Mouse (Mus musculus): ENCODE measurements at regions not wholly inside any gene's neighbourhood (a gene's known extent, or its start where the extent isn't known, plus 50 kb on each side); places are given as distances from the start of the nearest gene placed in this dataset.

- no peaks in the 10 kb centered on the region for H3K27me3 ChIP-seq (ENCODE audit: control insufficient read depth, insufficient read depth, low read length)
- 88% methylated on average over 5 of the region's 5 CpGs for WGBS
- no peak overlapping the region for H3K9ac ChIP-seq (ENCODE audit: low read depth, low read length)
- no peaks in the 10 kb centered on the region for H3K36me3 ChIP-seq (ENCODE audit: control insufficient read depth, insufficient read depth, low read length)
- H3K4me3 ChIP-seq (ENCODE audit: insufficient read depth, low read depth, low read length), result no peak overlapping the region
- DNase-seq (ENCODE audit: extremely low read depth, low read depth, low spot score), result no peak
- H3K4me1 ChIP-seq (ENCODE audit: control insufficient read depth, insufficient read depth, low read length), result no peaks in the 10 kb centered on the region
- no peak overlapping the region for H3K27ac ChIP-seq (replicated peaks; ENCODE audit: insufficient read depth, low read depth, low read length)
- TF ChIP-seq POLR2A (IDR thresholded peaks at IDR 0.05; ENCODE audit: extremely low read depth, insufficient read depth, low read length), result no peak
- TF ChIP-seq CTCF (IDR thresholded peaks at IDR 0.05; ENCODE audit: low read depth, low read length), result no peak
- H3K79me2 ChIP-seq (ENCODE audit: control insufficient read depth, insufficient read depth, low read length), result no peaks in the 10 kb centered on the region
These were observed 309.6 kb upstream of the Isl1 start for GRCm38 (mm10) chr13:116619105-116619504.

- no peak for DNase-seq (ENCODE audit: extremely low read depth, low read depth, low spot score)
- WGBS, result 87% methylated on average over 4 of the region's 4 CpGs
- Histone ChIP-seq H3K27me3 (ENCODE audit: control insufficient read depth, insufficient read depth, low read length) (no peaks in the 10 kb centered on the region), H3K4me3 (ENCODE audit: insufficient read depth, low read depth, low read length) (no peak overlapping the region), H3K4me1 (ENCODE audit: control insufficient read depth, insufficient read depth, low read length) (no peaks in the 10 kb centered on the region), H3K27ac (replicated peaks; ENCODE audit: insufficient read depth, low read depth, low read length) (no peak overlapping the region), H3K9ac (ENCODE audit: low read depth, low read length) (no peak overlapping the region), H3K36me3 (ENCODE audit: control insufficient read depth, insufficient read depth, low read length) (no peaks in the 10 kb centered on the region), H3K79me2 (ENCODE audit: control insufficient read depth, insufficient read depth, low read length) (no peaks in the 10 kb centered on the region)
- TF ChIP-seq POLR2A (IDR thresholded peaks at IDR 0.05; ENCODE audit: extremely low read depth, insufficient read depth, low read length), result no peak
These were observed 286.9 kb upstream of the Isl1 start for GRCm38 (mm10) chr13:116596346-116596745.

GRCm38 (mm10) chr13:116595512-116595911 lies 286.0 kb upstream of the Isl1 start:
- Histone ChIP-seq H3K4me3 (ENCODE audit: insufficient read depth, low read depth, low read length) (no peak overlapping the region), H3K9ac (ENCODE audit: low read depth, low read length) (no peak overlapping the region), H3K36me3 (ENCODE audit: control insufficient read depth, insufficient read depth, low read length) (no peaks in the 10 kb centered on the region), H3K4me1 (ENCODE audit: control insufficient read depth, insufficient read depth, low read length) (no peaks in the 10 kb centered on the region), H3K27me3 (ENCODE audit: control insufficient read depth, insufficient read depth, low read length) (no peaks in the 10 kb centered on the region), H3K79me2 (ENCODE audit: control insufficient read depth, insufficient read depth, low read length) (no peaks in the 10 kb centered on the region), H3K27ac (replicated peaks; ENCODE audit: insufficient read depth, low read depth, low read length) (no peak overlapping the region)
- no peak for TF ChIP-seq CTCF (IDR thresholded peaks at IDR 0.05; ENCODE audit: low read depth, low read length)
- no peak for TF ChIP-seq POLR2A (IDR thresholded peaks at IDR 0.05; ENCODE audit: extremely low read depth, insufficient read depth, low read length)
- no peak for DNase-seq (ENCODE audit: extremely low read depth, low read depth, low spot score)
- WGBS, result 84% methylated on average over 2 of the region's 2 CpGs

DNA sequence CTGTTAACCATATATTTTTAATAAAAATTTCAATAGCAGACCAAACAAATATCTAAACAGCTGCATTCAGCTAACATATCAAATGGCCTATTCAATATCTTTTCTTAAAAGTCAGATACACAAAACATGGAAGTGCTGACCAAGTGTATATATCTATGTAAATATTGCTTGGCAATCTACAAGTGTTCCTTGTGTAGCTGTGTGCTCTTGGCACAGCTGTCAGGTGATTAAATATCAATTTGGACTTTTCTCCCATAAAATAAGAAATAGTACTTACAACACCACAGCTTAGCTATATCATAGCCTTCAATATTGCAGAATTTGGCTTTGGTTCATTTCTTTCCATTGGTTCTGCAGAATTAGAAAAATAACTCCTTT lies 266.5 kb upstream of the Isl1 start:
- H3K4me1 ChIP-seq (ENCODE audit: control insufficient read depth, insufficient read depth, low read length), result no peaks in the 10 kb centered on the region
- no peak for TF ChIP-seq CTCF (IDR thresholded peaks at IDR 0.05; ENCODE audit: low read depth, low read length)
- no peak for TF ChIP-seq POLR2A (IDR thresholded peaks at IDR 0.05; ENCODE audit: extremely low read depth, insufficient read depth, low read length)
- H3K27me3 ChIP-seq (ENCODE audit: control insufficient read depth, insufficient read depth, low read length), result no peaks in the 10 kb centered on the region
- H3K79me2 ChIP-seq (ENCODE audit: control insufficient read depth, insufficient read depth, low read length), result no peaks in the 10 kb centered on the region
- H3K4me3 ChIP-seq (ENCODE audit: insufficient read depth, low read depth, low read length), result no peak overlapping the region
- no peak overlapping the region for H3K27ac ChIP-seq (replicated peaks; ENCODE audit: insufficient read depth, low read depth, low read length)
- H3K36me3 ChIP-seq (ENCODE audit: control insufficient read depth, insufficient read depth, low read length), result no peaks in the 10 kb centered on the region
- no peak for DNase-seq (ENCODE audit: extremely low read depth, low read depth, low spot score)
- H3K9ac ChIP-seq (ENCODE audit: low read depth, low read length), result no peak overlapping the region

- no peak for TF ChIP-seq POLR2A (IDR thresholded peaks at IDR 0.05; ENCODE audit: extremely low read depth, insufficient read depth, low read length)
- no peak for TF ChIP-seq CTCF (IDR thresholded peaks at IDR 0.05; ENCODE audit: low read depth, low read length)
- no peaks in the 10 kb centered on the region for H3K4me1 ChIP-seq (ENCODE audit: control insufficient read depth, insufficient read depth, low read length)
- H3K4me3 ChIP-seq (ENCODE audit: insufficient read depth, low read depth, low read length), result no peak overlapping the region
- H3K36me3 ChIP-seq (ENCODE audit: control insufficient read depth, insufficient read depth, low read length), result no peaks in the 10 kb centered on the region
- no peak for DNase-seq (ENCODE audit: extremely low read depth, low read depth, low spot score)
- no peaks in the 10 kb centered on the region for H3K79me2 ChIP-seq (ENCODE audit: control insufficient read depth, insufficient read depth, low read length)
- 74% methylated on average over 11 of the region's 11 CpGs for WGBS
- no peak overlapping the region for H3K9ac ChIP-seq (ENCODE audit: low read depth, low read length)
- no peaks in the 10 kb centered on the region for H3K27me3 ChIP-seq (ENCODE audit: control insufficient read depth, insufficient read depth, low read length)
- H3K27ac ChIP-seq (replicated peaks; ENCODE audit: insufficient read depth, low read depth, low read length), result no peak overlapping the region
These were observed 265.9 kb upstream of the Isl1 start for GRCm38 (mm10) chr13:116575274-116575957.

GRCm38 (mm10) chr13:116555053-116555452 lies 245.6 kb upstream of the Isl1 start:
- H3K27ac ChIP-seq (replicated peaks; ENCODE audit: insufficient read depth, low read depth, low read length), result no peak overlapping the region
- no peak for DNase-seq (ENCODE audit: extremely low read depth, low read depth, low spot score)
- no peaks in the 10 kb centered on the region for H3K4me1 ChIP-seq (ENCODE audit: control insufficient read depth, insufficient read depth, low read length)
- no peak for TF ChIP-seq CTCF (IDR thresholded peaks at IDR 0.05; ENCODE audit: low read depth, low read length)
- TF ChIP-seq POLR2A (IDR thresholded peaks at IDR 0.05; ENCODE audit: extremely low read depth, insufficient read depth, low read length), result no peak
- H3K79me2 ChIP-seq (ENCODE audit: control insufficient read depth, insufficient read depth, low read length), result no peaks in the 10 kb centered on the region
- H3K4me3 ChIP-seq (ENCODE audit: insufficient read depth, low read depth, low read length), result no peak overlapping the region
- no peaks in the 10 kb centered on the region for H3K27me3 ChIP-seq (ENCODE audit: control insufficient read depth, insufficient read depth, low read length)
- WGBS, result 46% methylated on average over 4 of the region's 4 CpGs
- no peaks in the 10 kb centered on the region for H3K36me3 ChIP-seq (ENCODE audit: control insufficient read depth, insufficient read depth, low read length)
- H3K9ac ChIP-seq (ENCODE audit: low read depth, low read length), result no peak overlapping the region

Data from liver, adult 2 months (tissue).